Mouse (Mus musculus): ENCODE measurements around the gene Rims1.

The Rims1 gene

GRCm38 (mm10) chr1:22805726-22806625 lies at the start of gene Rims1:
Rims1 (minus strand) TSS chr1:22805994.
- in situ Hi-C loops (cut with MboI; ENCODE audit: unreplicated experiment in 2 of 2): no loop called here

- in situ Hi-C loops (cut with MboI; ENCODE audit: unreplicated experiment in 2 of 2): no loop called here
Observed at GRCm38 (mm10) chr1:22806626-22807096, 867 bp upstream of the Rims1 start.

DNA sequence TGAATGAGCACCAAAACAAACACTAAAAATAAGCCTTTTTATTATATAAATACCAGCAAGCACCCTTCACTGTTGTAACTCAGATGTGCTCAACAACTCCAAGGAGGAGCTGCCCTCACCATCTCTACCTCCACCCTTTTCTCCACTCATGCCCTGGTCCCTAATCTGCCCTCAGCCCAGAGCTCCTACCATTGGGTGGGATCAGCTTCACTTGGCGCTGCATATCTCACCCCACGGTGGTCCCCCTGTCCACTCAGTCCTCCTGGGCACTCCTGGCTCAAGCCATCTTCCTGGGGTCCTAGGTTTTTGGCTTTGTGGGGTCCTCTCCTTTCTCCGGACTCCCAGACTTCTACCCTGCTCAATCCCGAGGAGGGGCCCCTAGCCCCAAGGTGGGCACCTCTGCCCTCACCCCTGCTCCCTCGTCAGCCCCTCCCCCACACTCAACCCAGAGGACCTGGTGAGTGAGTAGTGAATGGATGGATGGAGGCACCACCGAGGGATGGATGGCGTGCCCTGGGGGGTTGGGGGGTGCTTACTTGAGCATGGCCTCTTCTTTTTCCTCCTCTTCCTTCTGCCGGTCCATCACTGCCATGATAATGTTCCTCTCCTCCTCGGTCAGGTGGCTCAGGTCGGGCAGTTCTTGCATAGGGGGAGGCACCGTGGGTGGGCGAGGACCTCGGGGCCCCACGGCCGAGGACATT lies 619 bp downstream of the Rims1 start:
- in situ Hi-C loops (cut with MboI; ENCODE audit: unreplicated experiment in 2 of 2): no loop called here

DNA sequence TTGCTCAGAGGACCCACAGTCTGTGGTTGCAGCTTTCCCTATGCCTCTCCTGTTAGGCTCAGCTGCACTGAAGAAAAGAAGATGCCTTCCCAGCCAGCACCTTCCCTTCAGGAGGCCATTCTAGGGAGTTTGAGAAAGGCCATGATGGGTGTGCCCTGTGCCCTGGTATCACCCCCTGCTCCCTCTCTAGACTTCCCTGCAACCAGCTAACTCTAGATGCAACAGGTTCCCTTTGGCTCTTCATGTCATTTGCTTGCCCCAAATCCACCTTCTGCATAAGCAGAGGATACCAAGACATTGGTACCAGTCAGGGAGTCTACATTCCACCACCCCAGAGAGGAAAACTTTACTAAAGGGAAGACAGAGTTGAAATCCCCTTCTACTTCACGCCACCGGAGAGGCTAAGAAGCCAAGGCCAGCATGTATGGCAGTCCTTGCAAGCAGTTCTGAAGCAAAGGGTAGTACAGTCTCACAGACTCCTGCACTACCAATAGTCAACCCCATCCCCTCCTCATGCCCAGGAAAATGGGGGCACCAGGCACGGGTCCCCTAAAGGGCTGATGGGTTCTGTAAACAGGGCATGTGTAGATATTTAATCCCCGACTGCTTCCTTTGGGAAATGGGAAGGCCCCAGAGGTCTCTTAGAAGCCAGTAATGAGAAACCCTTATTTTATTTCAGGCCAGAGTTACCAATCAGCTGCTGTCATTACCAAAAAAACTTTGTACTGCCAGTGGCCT lies 1.5 kb downstream of the Rims1 start:
- in situ Hi-C loops (cut with MboI; ENCODE audit: unreplicated experiment in 2 of 2): no loop called here

DNA sequence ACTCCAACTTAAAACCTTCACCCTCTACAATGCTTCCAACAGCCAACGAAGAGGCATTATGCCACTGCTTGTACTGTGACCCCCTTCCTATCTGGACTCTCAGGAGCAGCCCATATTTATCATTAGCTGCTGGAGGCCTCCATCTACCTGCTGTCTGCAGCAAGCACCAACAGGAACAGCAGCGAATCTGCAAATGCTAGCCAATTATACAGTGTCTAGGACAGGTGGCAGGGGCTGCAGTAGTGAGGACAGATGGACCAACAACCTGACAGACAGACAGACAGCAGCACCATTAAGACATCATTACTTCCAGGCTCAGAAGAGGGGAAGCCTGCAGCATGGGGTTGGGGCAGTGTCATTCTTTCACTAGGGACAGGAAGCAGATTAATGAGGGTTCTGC lies 2.3 kb downstream of the Rims1 start:
- in situ Hi-C loops (cut with MboI; ENCODE audit: unreplicated experiment in 2 of 2): no loop called here

GRCm38 (mm10) chr1:22800276-22800675 lies 5.5 kb downstream of the Rims1 start:
- in situ Hi-C loops (cut with MboI; ENCODE audit: unreplicated experiment in 2 of 2): no loop called here

GRCm38 (mm10) chr1:22797091-22797490 lies 8.7 kb downstream of the Rims1 start:
- in situ Hi-C loops (cut with MboI; ENCODE audit: unreplicated experiment in 2 of 2): no loop called here

- in situ Hi-C loops (cut with MboI; ENCODE audit: unreplicated experiment in 2 of 2): no loop called here
Observed at GRCm38 (mm10) chr1:22789391-22789909, 16.3 kb downstream of the Rims1 start.

DNA sequence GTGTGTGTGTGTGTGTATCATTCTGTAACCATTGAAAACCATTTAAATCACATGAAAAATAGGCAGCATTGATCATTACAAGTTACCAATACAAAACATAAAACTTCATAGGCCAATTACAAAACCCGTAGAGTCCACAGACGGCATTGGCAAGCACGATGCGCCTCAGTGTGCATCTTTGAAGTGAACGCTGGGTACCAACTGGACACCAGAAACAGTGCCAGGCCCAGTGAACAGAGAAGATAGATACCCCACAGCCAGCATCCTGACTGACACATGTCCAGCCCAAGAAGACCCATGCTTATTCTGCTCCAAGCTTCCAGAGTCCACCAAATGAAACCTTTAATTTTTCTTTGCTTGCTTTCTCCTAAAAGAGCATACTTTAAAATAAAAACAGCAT lies 18.2 kb downstream of the Rims1 start:
- in situ Hi-C loops (cut with MboI; ENCODE audit: unreplicated experiment in 2 of 2): no loop called here

DNA sequence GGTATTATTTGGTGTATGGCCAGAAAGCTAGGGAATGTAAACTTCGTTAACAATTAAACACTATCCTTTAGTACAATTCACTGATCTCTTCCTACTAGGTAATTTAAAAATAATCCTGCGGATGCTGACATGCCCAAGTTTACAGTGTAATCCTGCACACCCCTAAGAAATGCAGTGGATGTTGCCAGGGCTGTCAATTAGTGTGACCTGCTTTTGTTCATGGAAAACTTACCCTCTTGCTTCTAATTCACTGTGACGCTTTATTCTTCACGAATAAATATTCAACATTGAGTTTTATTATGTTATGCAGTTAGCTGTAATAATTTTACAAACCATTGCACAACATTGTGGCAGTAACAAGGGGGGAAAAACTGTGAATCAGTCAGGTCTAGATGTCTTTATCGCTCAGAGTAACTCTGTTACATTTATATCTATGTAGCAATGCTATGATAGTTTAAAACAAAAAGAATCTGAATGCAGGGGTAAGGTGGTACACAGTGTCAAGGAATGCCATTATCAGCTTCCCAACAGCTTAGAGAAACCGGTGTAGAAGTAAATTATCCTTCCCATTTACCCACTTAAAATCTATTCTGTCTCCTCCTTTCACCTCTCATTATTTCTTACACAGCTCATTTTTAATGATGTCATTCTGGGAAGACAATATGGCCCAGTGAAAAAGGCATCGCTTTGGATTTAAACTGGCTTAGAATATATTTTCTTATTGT lies 35.1 kb downstream of the Rims1 start:
- in situ Hi-C loops (cut with MboI; ENCODE audit: unreplicated experiment in 2 of 2): no loop called here

DNA sequence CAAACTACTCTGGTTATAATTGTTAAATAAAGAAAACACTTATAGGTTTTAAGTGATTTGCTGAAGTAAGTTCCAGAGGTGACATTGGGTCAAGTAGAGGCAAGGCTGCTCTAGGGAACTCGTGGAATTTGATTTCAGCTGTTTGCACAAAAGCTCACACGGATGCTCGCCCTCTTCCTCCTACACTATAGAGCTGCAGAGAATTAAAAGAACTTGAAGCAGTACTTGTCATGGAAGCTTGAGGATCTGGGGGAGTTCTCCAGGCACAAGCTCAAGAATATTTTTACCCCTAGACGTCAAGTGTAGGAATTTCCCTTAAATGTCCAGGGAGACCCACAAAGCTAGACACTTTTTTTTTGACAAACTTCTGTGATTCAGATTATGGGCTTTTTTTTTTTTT lies 42.4 kb downstream of the Rims1 start:
- in situ Hi-C loops (cut with MboI; ENCODE audit: unreplicated experiment in 2 of 2): no loop called here

DNA sequence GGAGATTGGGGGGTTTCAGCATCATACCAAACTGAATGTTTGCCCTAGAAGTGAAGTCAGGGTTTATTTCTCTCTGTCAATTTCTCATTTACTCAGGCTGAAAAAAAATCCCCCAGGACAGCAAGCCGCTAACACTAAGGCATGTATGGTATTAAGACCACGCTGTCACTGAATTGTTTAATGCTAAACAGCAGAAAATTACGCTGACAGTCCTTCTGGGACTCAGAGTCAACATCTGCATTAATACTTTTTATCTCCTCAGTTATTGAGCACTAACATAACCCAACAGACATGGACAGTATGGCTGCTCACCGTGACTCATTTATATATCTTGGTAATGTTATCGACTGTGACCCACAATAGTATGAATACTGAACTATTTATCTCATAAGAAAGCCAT lies 43.0 kb downstream of the Rims1 start:
- in situ Hi-C loops (cut with MboI; ENCODE audit: unreplicated experiment in 2 of 2): no loop called here

DNA sequence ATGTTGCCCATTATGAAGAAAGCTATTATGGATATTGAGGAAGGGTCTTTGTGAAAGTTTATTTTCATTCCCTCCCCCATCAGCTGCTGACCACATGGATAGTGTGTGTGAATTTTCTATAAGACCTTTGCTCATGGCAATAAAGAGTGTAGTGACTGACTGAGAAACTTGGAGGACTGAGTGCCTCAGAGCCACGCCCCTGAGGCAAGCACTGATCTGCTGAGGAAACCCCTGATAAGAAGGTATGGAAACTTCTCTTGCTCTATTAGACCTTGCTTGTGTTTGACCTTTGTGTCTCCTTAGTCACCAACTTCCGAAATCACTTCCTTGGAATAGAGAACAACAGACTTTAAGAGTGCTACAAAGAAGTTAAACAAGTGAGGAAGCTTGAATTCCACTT lies 55.3 kb downstream of the Rims1 start:
- in situ Hi-C loops (cut with MboI; ENCODE audit: unreplicated experiment in 2 of 2): no loop called here

- in situ Hi-C loops (cut with MboI; ENCODE audit: unreplicated experiment in 2 of 2): no loop called here
Observed at GRCm38 (mm10) chr1:22744655-22745054, 61.1 kb downstream of the Rims1 start.

DNA sequence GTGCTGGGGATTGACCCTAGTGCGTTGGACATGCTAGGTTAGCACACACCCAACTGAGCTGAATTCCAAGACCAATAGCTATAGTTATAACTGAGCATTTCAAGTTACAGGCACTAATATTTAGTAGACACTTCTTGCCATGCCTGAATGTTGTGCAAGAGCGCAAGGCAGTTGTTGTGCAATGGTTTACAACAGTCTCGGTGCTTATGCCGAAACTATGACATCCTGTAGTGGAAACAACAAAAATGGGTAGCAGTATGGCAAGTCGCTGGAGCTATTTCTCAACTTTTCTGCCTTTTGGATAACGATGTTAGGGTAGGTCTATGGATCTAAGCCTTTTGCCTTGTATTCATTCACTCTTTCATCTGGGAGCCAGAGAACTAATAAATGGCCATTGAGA lies 68.3 kb downstream of the Rims1 start:
- in situ Hi-C loops (cut with MboI; ENCODE audit: unreplicated experiment in 2 of 2): no loop called here

- in situ Hi-C loops (cut with MboI; ENCODE audit: unreplicated experiment in 2 of 2): no loop called here
Observed at GRCm38 (mm10) chr1:22734429-22734828, 71.4 kb downstream of the Rims1 start.

DNA sequence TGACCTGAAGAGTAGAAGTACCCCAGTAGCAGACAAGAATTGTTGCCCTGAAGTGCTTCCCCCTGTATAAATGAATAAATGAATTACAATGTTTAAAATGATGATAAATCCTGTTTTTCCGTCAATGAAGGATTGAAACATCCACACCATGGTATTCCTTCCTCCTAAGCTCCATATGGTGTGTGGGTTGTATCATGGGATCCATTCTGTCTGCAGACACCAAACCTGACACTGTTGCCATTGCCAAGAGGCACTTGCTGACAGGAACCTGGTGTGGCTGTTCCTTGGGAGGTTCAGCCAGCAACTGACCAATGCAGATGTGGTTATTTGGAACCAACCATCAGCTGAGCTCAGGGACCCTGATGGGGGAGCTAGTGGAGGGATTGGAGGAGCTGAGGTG lies 72.5 kb downstream of the Rims1 start:
- in situ Hi-C loops (cut with MboI; ENCODE audit: unreplicated experiment in 2 of 2): no loop called here

GRCm38 (mm10) chr1:22728207-22728606 lies 77.6 kb downstream of the Rims1 start:
- in situ Hi-C loops (cut with MboI; ENCODE audit: unreplicated experiment in 2 of 2): no loop called here

- in situ Hi-C loops (cut with MboI; ENCODE audit: unreplicated experiment in 2 of 2): no loop called here
Observed at GRCm38 (mm10) chr1:22721706-22722105, 84.1 kb downstream of the Rims1 start.

GRCm38 (mm10) chr1:22720714-22721113 lies 85.1 kb downstream of the Rims1 start:
- in situ Hi-C loops (cut with MboI; ENCODE audit: unreplicated experiment in 2 of 2): no loop called here

Data from v-Abl transformed pro-B cells (cell line).